Mouse (Mus musculus) intestine, embryonic 15.5 days (tissue): ENCODE measurements around the gene Arl5c. TPM values are rescaled to one million over a fixed set of nuclear protein-coding genes. Genes with fewer than 3 reads are reported as not detected.
"Not testable (repeated sequence)": the region's sequence is repeated elsewhere in the genome, so short reads cannot be mapped to it uniquely, and the experiment has no call there.

Experiments
- ATAC-seq: fragments of 200-750 bp; cut with Nextera tagmentation; 2 replicates; pipeline ENCODE4 v1.8.0; 2017; ENCODE audit warnings: moderate TSS enrichment, moderate library complexity
- H3K27ac ChIP-seq: fragments of 300-500 bp; sonication (generic); 2 replicates; pipeline ENCODE4 v1.5.1; 2015; ENCODE audit warnings: mild to moderate bottlenecking, inconsistent platforms
- H3K27me3 ChIP-seq: fragments of 300-500 bp; sonication (generic); replicated peaks from 2 replicates; pipeline ENCODE4 v1.6.1; 2015; ENCODE audit warnings: inconsistent platforms
- H3K36me3 ChIP-seq: fragments of 300-500 bp; sonication (generic); 2 replicates; pipeline ENCODE4 v1.6.1; 2015; ENCODE audit warnings: inconsistent platforms
- H3K4me1 ChIP-seq: fragments of 300-500 bp; sonication (generic); replicated peaks from 2 replicates; pipeline ENCODE4 v1.6.1; 2015; ENCODE audit warnings: inconsistent platforms
- H3K4me2 ChIP-seq: fragments of 300-500 bp; sonication (generic); replicated peaks from 2 replicates; pipeline ENCODE4 v1.6.1; 2015; ENCODE audit warnings: mild to moderate bottlenecking, inconsistent platforms
- H3K4me3 ChIP-seq: fragments of 300-500 bp; sonication (generic); replicated peaks from 2 replicates; pipeline ENCODE4 v1.5.1; 2015; ENCODE audit warnings: inconsistent platforms
- H3K9ac ChIP-seq: fragments of 300-500 bp; sonication (generic); 2 replicates; pipeline ENCODE4 v1.6.1; 2015; ENCODE audit warnings: inconsistent platforms
- H3K9me3 ChIP-seq: fragments of 300-500 bp; sonication (generic); 2 replicates; pipeline ENCODE4 v1.6.1; 2016; ENCODE audit warnings: inconsistent platforms
- WGBS: fragments of 180-500 bp; shearing (Covaris S2); methylation state at CpG from one replicate; pipeline ENCODE4 v1.1.7; 2015; 5-methylcytosine and 5-hydroxymethylcytosine counted together
- polyA plus RNA-seq: library from polyadenylated mRNA; unstranded; fragments of >200 nt; fragmentation: Nextera tagmentation; extraction: Ambion mirVana; gene quantifications from 2 replicates; pipeline ENCODE4 v1.2.1, GENCODE M21; 2015

The Arl5c gene
- polyA plus RNA-seq, 1 experiment from 2014 or later = 7.6 TPM

DNA sequence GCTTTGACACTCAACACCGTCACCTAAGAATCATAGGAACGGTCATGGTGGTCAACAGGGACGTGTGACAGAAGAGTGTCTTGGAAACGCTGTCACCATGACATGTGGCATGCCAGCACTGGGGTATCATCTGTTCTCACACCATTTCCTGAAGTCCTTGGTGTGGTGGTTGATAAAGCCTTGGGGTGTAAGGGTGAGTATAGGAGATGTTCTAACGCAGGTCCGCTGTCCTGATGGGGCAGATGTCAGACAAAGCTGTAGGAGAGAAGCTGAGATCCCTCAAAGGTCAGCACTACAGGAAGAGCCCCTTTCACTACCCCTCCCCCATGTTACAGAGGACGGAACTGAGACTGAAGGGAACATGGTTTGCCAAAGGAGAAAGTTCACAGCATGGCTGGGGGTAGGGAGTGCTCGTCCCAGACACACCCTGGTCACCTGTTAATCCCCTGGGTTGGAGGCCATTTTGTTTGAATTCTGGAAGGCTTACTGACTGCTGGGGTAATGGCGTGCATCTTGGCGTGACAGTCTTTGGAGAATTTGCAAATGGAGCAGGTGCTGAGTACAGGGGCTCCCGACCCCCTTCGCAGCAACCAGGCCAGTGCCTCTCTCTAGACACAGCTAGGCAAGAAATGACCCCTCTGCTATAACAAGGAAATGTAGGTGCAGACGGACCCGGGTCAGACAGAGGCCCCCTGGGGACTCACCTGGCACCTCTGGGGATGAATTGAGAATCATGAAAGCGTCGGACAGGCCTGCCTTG, 42.6 kb downstream of the Arl5c start:
- Histone ChIP-seq H3K4me2 (no peak overlapping the region), H3K27ac (no peak overlapping the region), H3K9ac (no peak overlapping the region), H3K27me3 (no peaks in the 10 kb centered on the region), H3K9me3 (no peaks in the 10 kb centered on the region), H3K4me1 (0 out of 2 replicates have a peak, but pooled peaks cover 2% of the 10 kb centered on the region), H3K4me3 (no peak overlapping the region), H3K36me3 (no peaks in the 10 kb centered on the region)
- WGBS = 81% methylated on average over 16 of the region's 16 CpGs
- ATAC-seq = no peak

DNA sequence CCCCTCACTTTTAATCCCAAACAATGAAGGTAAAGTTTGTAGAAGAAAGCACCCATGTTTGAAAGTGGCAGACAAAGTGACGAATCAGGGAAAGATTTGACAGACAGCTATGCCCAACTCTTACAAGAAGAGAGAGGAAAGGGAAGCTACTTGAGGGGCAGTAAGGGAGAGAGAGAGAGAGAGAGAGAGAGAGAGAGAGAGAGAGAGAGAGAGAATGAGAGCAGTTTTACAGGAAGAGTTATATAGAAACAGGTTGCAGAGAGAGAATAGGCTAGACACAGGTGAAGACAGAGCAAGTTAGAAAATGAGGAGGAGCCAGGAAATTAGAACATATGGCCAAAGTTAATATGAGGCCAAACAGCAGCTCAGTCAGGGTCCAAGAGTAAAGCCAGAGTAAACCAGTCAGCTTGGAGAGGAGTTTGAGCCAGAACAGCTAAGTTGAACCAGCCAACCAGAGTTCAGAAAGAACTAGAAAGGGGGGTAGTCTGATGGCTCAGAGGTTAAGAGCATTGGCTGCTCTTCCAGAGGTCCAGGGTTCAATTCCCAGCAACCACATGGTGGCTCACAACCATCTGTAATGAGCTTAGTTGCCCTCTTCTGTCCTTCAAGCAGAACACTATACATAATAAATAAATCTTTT, 43.5 kb downstream of the Arl5c start:
- no peak overlapping the region for H3K4me3 ChIP-seq
- no peak overlapping the region for H3K9ac ChIP-seq
- H3K4me1 ChIP-seq = 0 out of 2 replicates have a peak, but pooled peaks cover 2% of the 10 kb centered on the region
- 91% methylated on average over 1 of the region's 1 CpGs for WGBS
- no peaks in the 10 kb centered on the region for H3K36me3 ChIP-seq
- no peaks in the 10 kb centered on the region for H3K27me3 ChIP-seq
- H3K9me3 ChIP-seq = no peaks in the 10 kb centered on the region
- no peak for ATAC-seq
- no peak overlapping the region for H3K4me2 ChIP-seq
- no peak overlapping the region for H3K27ac ChIP-seq

DNA sequence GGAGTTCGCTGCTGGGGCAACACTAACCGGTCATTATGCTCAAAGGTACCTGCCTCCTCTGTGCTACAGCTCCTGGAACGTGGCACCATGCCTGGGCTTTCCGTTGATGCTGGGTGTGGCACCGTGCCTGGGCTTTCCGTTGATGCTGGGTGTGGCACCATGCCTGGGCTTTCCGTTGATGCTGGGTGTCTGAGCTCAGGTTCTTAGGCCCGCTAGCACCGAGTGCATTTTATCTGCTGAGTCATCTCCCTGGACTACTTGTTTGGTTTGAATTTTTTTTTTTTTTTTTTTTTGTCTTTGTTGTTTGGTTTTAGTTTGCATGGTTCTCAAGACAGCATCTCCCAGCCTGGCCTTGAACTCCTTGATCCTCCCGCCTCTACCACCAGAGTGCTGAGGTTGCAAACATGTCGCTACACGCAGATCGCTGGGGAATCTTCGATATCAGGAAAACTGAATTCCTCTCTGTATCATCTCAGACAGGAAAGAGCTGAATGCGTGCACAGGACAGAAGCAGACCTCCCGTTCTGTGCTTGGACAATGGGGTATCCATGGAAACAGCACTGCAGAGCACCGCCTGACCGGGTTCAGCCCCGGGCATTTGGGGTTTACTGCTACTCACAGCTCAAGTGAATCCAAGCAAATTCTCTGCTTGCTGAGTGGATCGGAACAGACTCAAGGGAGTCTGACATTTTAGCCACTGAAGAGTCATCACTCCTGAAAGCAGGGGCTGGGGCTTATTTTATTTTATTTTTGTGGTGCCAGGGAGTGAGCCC, 46.1 kb downstream of the Arl5c start:
- H3K9ac ChIP-seq = no peak overlapping the region
- H3K4me2 ChIP-seq = no peak overlapping the region
- no peak for ATAC-seq
- H3K27ac ChIP-seq = no peak overlapping the region
- H3K4me3 ChIP-seq = no peak overlapping the region
- no peaks in the 10 kb centered on the region for H3K9me3 ChIP-seq
- H3K4me1 ChIP-seq = 0 out of 2 replicates have a peak, but pooled peaks cover 2% of the 10 kb centered on the region
- WGBS = 52% methylated on average over 20 of the region's 20 CpGs
- H3K27me3 ChIP-seq = no peaks in the 10 kb centered on the region
- no peaks in the 10 kb centered on the region for H3K36me3 ChIP-seq

DNA sequence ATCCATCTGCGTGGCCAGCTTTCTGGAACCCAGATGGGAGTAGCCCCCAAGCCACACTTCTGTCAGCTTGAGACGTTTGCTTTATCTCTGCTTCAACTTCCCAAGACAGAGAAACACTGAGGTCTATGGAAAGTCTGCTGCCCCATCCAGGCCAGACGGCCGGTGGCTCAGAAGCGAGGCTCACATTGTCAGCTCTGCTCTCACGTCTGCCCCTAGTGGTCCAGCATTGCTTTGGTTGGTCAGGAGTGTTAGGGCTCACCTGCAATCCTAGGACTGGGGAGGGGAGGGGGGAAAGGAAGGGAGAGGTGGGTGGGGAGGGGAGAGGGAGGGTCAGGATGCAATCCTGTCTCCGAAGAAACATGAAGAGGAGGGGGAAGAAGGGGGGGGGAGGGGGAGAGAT, 48.6 kb downstream of the Arl5c start:
- no peaks in the 10 kb centered on the region for H3K9me3 ChIP-seq
- no peak overlapping the region for H3K4me3 ChIP-seq
- no peaks in the 10 kb centered on the region for H3K27me3 ChIP-seq
- ATAC-seq = no peak
- no peak overlapping the region for H3K9ac ChIP-seq
- H3K4me1 ChIP-seq = 0 out of 2 replicates have a peak, but pooled peaks cover 2% of the 10 kb centered on the region
- H3K4me2 ChIP-seq = no peak overlapping the region
- no peaks in the 10 kb centered on the region for H3K36me3 ChIP-seq
- no peak overlapping the region for H3K27ac ChIP-seq
- WGBS = 17% methylated on average over 7 of the region's 7 CpGs

DNA sequence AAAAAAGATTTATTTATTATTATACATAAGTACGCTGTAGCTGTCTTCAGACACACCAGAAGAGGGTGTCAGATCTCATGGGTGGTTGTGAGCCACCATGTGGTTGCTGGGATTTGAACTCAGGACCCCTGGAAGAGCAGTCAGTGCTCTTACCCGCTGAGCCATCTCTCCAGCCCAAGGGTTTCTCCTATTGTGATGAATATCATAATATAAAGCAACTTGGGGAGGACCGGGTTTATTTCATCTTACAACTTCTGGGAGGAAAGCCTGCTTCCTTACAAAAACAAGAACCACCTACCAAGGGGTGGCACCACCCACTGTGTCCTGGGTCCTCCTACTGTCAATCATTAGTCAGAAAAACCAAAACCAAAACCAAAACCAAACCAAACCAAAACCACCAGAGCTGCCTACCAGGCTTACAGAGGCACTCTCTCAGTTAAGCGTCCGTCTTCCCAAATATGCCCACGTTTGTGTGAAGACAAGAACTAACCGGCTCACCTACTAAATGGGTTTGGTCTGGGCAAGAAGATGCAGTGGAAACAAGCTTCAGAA, 50.2 kb downstream of the Arl5c start:
- H3K27me3 ChIP-seq, H3K36me3 ChIP-seq, H3K4me3 ChIP-seq, H3K27ac ChIP-seq, ATAC-seq, H3K4me2 ChIP-seq, H3K4me1 ChIP-seq, H3K9ac ChIP-seq, H3K9me3 ChIP-seq: not testable (repeated sequence)
- 88% methylated on average over 7 of the region's 7 CpGs for WGBS

DNA sequence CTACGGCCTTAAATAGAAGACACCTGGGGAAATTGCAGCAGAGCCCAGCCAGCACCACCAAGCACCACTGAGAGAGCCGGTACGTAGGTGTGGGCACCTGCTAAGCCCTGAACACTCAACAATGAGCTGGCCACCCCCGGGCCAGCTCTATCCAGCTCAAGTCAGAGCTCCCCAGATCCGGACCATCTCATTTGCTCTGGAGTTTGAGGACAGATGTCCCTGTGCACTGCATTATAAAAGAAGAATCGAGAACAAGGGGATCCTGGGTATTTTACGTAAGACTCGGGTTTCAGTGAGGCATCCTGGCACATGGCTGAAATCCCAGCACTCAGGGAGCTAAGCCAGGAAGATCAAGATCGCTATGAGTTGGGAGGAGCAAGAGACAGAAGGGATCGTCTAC, 51.0 kb downstream of the Arl5c start:
- no peak overlapping the region for H3K9ac ChIP-seq
- H3K9me3 ChIP-seq = no peaks in the 10 kb centered on the region
- H3K27ac ChIP-seq = no peak overlapping the region
- 84% methylated on average over 10 of the region's 10 CpGs for WGBS
- ATAC-seq = no peak
- 0 out of 2 replicates have a peak, but pooled peaks cover 1% of the 10 kb centered on the region for H3K4me1 ChIP-seq
- no peaks in the 10 kb centered on the region for H3K27me3 ChIP-seq
- no peak overlapping the region for H3K4me2 ChIP-seq
- H3K4me3 ChIP-seq = no peak overlapping the region
- H3K36me3 ChIP-seq = no peaks in the 10 kb centered on the region

DNA sequence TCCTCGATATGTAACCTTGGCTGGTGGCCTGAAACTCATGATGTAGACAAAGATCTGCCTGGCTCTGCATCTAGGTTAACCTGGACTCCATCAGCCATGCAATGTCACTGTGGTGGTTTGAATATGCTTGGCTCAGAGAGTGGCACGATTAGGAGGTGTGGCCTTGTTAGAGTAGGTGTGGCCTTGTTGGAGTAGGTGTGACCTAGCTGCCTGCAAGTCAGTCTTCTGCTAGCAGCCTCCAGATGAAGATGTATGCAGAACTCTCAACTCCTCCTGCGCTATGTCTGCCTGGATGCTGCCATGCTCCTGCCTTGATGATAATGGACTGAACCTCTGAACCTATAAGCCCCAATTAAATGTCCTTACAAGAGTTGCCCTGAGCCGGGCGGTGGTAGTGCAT, 52.7 kb downstream of the Arl5c start:
- no peaks in the 10 kb centered on the region for H3K36me3 ChIP-seq
- no peak overlapping the region for H3K4me2 ChIP-seq
- H3K4me3 ChIP-seq = no peak overlapping the region
- no peak for ATAC-seq
- no peaks in the 10 kb centered on the region for H3K27me3 ChIP-seq
- 74% methylated on average over 5 of the region's 5 CpGs for WGBS
- H3K9ac ChIP-seq = no peak overlapping the region
- H3K4me1 ChIP-seq = no peaks in the 10 kb centered on the region
- H3K9me3 ChIP-seq = no peaks in the 10 kb centered on the region
- no peak overlapping the region for H3K27ac ChIP-seq

DNA sequence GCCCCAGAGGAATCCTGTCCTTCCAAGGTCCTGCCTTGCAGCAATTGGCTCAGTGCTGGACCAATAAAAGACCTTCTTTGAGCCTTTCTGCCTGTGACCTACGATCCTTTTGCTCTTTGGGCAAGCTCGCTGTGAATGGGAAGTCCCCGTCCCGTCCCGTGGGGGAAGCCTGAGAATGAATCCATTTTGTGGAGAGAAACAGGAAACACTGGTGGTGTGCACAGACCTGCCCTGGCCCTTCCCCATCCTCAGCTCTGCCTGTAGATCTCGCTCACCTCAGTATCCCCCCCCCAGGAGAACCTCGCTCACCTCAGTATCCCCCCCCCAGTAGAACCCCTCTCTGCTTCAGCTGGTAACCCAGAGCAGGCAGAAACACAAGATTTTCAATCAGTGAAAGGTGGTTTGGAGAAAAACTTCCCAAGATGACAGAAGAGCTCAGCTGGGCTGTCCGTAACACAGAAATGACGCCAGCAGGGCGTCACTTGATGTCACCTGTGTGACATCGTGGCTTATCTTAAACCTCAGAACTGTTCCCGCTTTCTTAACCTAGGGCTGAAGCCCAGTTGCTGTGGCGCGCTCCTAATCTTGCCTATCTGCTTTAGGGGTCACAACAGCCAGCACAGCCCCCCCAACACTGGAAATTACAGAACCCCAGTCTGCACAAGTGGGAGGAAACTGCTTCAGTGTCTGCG, 53.4 kb downstream of the Arl5c start:
- 81% methylated on average over 15 of the region's 15 CpGs for WGBS
- H3K9ac ChIP-seq = no peak overlapping the region
- ATAC-seq = no peak
- H3K27me3 ChIP-seq = no peaks in the 10 kb centered on the region
- H3K27ac ChIP-seq = no peak overlapping the region
- no peak overlapping the region for H3K4me2 ChIP-seq
- no peak overlapping the region for H3K4me3 ChIP-seq
- H3K9me3 ChIP-seq = no peaks in the 10 kb centered on the region
- H3K36me3 ChIP-seq = no peaks in the 10 kb centered on the region
- H3K4me1 ChIP-seq = no peaks in the 10 kb centered on the region

Other genes with a start within 250 kb of the Arl5c start
- 13.3 and 13.4 TPM in 2 replicates for gene Cwc25, start 229.6 kb downstream of the Arl5c start, polyA plus RNA-seq
- gene 1700001P01Rik, start 220.3 kb downstream of the Arl5c start, polyA plus RNA-seq = 0.24 TPM in 1 of 2 replicates, not detected in the other
- gene Rpl23, start 213.7 kb downstream of the Arl5c start, polyA plus RNA-seq = 530 and 606 TPM in 2 replicates
- gene Lasp1, start 197.2 kb downstream of the Arl5c start, polyA plus RNA-seq = 123 and 126 TPM in 2 replicates
- gene B230217C12Rik, start 155.4 kb downstream of the Arl5c start, polyA plus RNA-seq = 5.2 and 5.3 TPM in 2 replicates
- 0.65 and 0.68 TPM in 2 replicates for gene Fbxo47, start 112.0 kb downstream of the Arl5c start, polyA plus RNA-seq
- 0.47 and 0.49 TPM in 2 replicates for gene Plxdc1, start 9.7 kb downstream of the Arl5c start, polyA plus RNA-seq
- 6.5 and 7.5 TPM in 2 replicates for gene Cacnb1, start 26.9 kb upstream of the Arl5c start, polyA plus RNA-seq
- 1,063 and 1,131 TPM in 2 replicates for gene Rpl19, start 30.5 kb upstream of the Arl5c start, polyA plus RNA-seq
- gene Stac2, start 57.3 kb upstream of the Arl5c start, polyA plus RNA-seq = 0.16 and 0.29 TPM in 2 replicates
- 10.4 and 14.9 TPM in 2 replicates for gene Fbxl20, start 154.2 kb upstream of the Arl5c start, polyA plus RNA-seq
- 53.6 and 63.0 TPM in 2 replicates for gene Med1, start 197.1 kb upstream of the Arl5c start, polyA plus RNA-seq
- 8.5 and 9.4 TPM in 2 replicates for gene Cdk12, start 206.9 kb upstream of the Arl5c start, polyA plus RNA-seq